Mouse (Mus musculus) heart, postnatal 0 days (tissue): Measurements from ENCODE around the gene Nrxn2. TPM values are rescaled to one million over a fixed set of nuclear protein-coding genes. Genes with fewer than 3 reads are reported as not detected.

ENCODE experiments used
- ATAC-seq: fragments of 200-750 bp; cut with Nextera tagmentation; 2 replicates; pipeline ENCODE4 v1.8.0; 2017; ENCODE audit warnings: low read depth, moderate number of reproducible peaks, moderate library complexity; ENCODE audit not compliant: insufficient read depth
- DNase-seq: peaks from one replicate; pipeline ENCODE4 v3.0.0-alpha.2; 2016; ENCODE audit warnings: low spot score
- H3K27ac ChIP-seq: fragments of 300-500 bp; sonication (generic); 2 replicates; pipeline ENCODE4 v1.5.1; 2014; ENCODE audit warnings: low read depth, mild to moderate bottlenecking
- H3K27me3 ChIP-seq: fragments of 300-500 bp; sonication (generic); 2 replicates; pipeline ENCODE4 v1.6.1; 2014; ENCODE audit warnings: low read length, mixed read lengths; ENCODE audit not compliant: control insufficient read depth, insufficient read depth
- H3K36me3 ChIP-seq: fragments of 300-500 bp; sonication (generic); replicated peaks from 2 replicates; pipeline ENCODE4 v1.6.1; 2014; ENCODE audit warnings: low read length, mixed read lengths; ENCODE audit not compliant: control insufficient read depth, insufficient read depth
- H3K4me1 ChIP-seq: fragments of 300-500 bp; sonication (generic); 2 replicates; pipeline ENCODE4 v1.6.1; 2014; ENCODE audit warnings: antibody characterized with exemption; ENCODE audit not compliant: control insufficient read depth, insufficient read depth
- H3K4me2 ChIP-seq: fragments of 300-500 bp; sonication (generic); 2 replicates; pipeline ENCODE4 v1.6.1; 2014; ENCODE audit warnings: low read depth, mild to moderate bottlenecking, low read length, moderate library complexity
- H3K4me3 ChIP-seq: fragments of 300-500 bp; sonication (generic); 2 replicates; pipeline ENCODE4 v1.5.1; 2014; ENCODE audit warnings: low read depth, low read length
- H3K9ac ChIP-seq: fragments of 300-500 bp; sonication (generic); replicated peaks from 2 replicates; pipeline ENCODE4 v1.6.1; 2014; ENCODE audit warnings: low read depth, low read length, mixed read lengths
- H3K9me3 ChIP-seq: fragments of 300-500 bp; sonication (generic); replicated peaks from 2 replicates; pipeline ENCODE4 v1.6.1; 2016; ENCODE audit warnings: low read length; ENCODE audit not compliant: control insufficient read depth
- CTCF ChIP-seq: IDR thresholded peaks from 2 replicates; pipeline ENCODE4 v1.5.1; 2016; ENCODE audit warnings: antibody characterized with exemption, control low read depth, low read depth
- EP300 ChIP-seq: IDR thresholded peaks from 2 replicates; pipeline ENCODE4 v1.6.1; 2016; ENCODE audit warnings: antibody characterized with exemption, low read depth
- WGBS: fragments of 180-500 bp; shearing (Covaris S2); extraction: QIAGEN DNeasy Blood & Tissue Kit; methylation state at CpG from one replicate; pipeline ENCODE4 v1.1.7; 2014; 5-methylcytosine and 5-hydroxymethylcytosine counted together
- polyA plus RNA-seq: library from polyadenylated mRNA; unstranded; fragments of >200 nt; fragmentation: Nextera tagmentation; extraction: Ambion mirVana; gene quantifications from 2 replicates; pipeline ENCODE4 v1.2.1, GENCODE M21; 2015
- total RNA-seq: library from RNA; depleted of rRNA; stranded (reverse); fragments of >200 nt; gene quantifications from 2 replicates; pipeline ENCODE4 v1.2.3, GENCODE M21; 2014; ENCODE audit warnings: low replicate concordance

Nrxn2 gene
- total and polyA plus RNA-seq, 2 experiments from 2014 or later: 0.68 TPM; not detected in 1

- TF ChIP-seq EP300 (no peak), CTCF (no peak)
- H3K4me3 ChIP-seq: no peak overlapping the region
- H3K9ac ChIP-seq: no peak overlapping the region
- no peak overlapping the region for H3K4me2 ChIP-seq
- H3K27me3 ChIP-seq: no peaks in the 10 kb centered on the region; the same call in 1 of the 2 replicates
- no peak for DNase-seq
- no peaks in the 10 kb centered on the region; the same call in 1 of the 2 replicates for H3K4me1 ChIP-seq
- no peak for ATAC-seq
- H3K36me3 ChIP-seq: no peaks in the 10 kb centered on the region
- WGBS: 55% methylated on average over 16 of the region's 16 CpGs
- no peak overlapping the region for H3K27ac ChIP-seq
- H3K9me3 ChIP-seq: no peaks in the 10 kb centered on the region
These were observed 130.2 kb downstream of the Nrxn2 start for GRCm38 (mm10) chr19:6548431-6549410.

- H3K4me2 ChIP-seq: no peak overlapping the region
- no peak for TF ChIP-seq CTCF
- no peak for TF ChIP-seq EP300
- H3K4me3 ChIP-seq: no peak overlapping the region
- H3K27me3 ChIP-seq: no peaks in the 10 kb centered on the region; the same call in 1 of the 2 replicates
- H3K9ac ChIP-seq: no peak overlapping the region
- H3K36me3 ChIP-seq: no peaks in the 10 kb centered on the region
- no peak overlapping the region for H3K27ac ChIP-seq
- H3K4me1 ChIP-seq: no peaks in the 10 kb centered on the region; the same call in 1 of the 2 replicates
- 80% methylated on average over 11 of the region's 11 CpGs for WGBS
- no peak for DNase-seq
- no peaks in the 10 kb centered on the region for H3K9me3 ChIP-seq
- no peak for ATAC-seq
These were observed 131.0 kb downstream of the Nrxn2 start for GRCm38 (mm10) chr19:6549566-6549965.

DNA sequence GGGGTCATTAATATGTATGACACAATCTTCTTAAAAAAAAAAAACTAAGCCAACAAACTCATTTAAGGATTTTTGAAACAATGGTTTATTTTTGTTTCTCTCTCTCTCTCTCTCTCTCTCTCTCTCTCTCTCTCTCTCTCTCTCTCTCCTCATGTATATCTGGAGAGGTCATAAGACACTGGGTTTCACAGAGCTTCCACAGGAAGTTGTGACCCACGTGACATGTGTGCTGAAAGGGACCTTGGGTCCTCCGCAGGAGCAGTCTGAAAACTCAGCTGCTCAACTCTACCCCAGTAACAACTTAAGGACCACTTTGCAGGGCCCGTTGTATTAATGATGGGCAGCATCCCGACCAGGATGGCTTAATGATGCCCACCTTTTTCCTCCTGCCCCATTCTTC lies 132.7 kb downstream of the Nrxn2 start:
- TF ChIP-seq CTCF (no peak), EP300 (no peak)
- H3K9ac ChIP-seq: no peak overlapping the region
- no peaks in the 10 kb centered on the region for H3K36me3 ChIP-seq
- H3K4me1 ChIP-seq: no peaks in the 10 kb centered on the region; the same call in 1 of the 2 replicates
- no peaks in the 10 kb centered on the region for H3K9me3 ChIP-seq
- WGBS: 54% methylated on average over 4 of the region's 4 CpGs
- no peak for DNase-seq
- no peak overlapping the region for H3K4me2 ChIP-seq
- no peaks in the 10 kb centered on the region; the same call in 1 of the 2 replicates for H3K27me3 ChIP-seq
- no peak overlapping the region for H3K27ac ChIP-seq
- H3K4me3 ChIP-seq: no peak overlapping the region
- no peak for ATAC-seq

GRCm38 (mm10) chr19:6552302-6553028 lies 133.9 kb downstream of the Nrxn2 start:
- no peaks in the 10 kb centered on the region for H3K9me3 ChIP-seq
- H3K36me3 ChIP-seq: no peaks in the 10 kb centered on the region
- H3K4me1 ChIP-seq: no peaks in the 10 kb centered on the region; the same call in 1 of the 2 replicates
- H3K4me3 ChIP-seq: no peak overlapping the region
- H3K4me2 ChIP-seq: no peak overlapping the region
- no peak for TF ChIP-seq EP300
- peak; percentile 35 for TF ChIP-seq CTCF
- DNase-seq (no peak), ATAC-seq (no peak)
- no peaks in the 10 kb centered on the region; the same call in 1 of the 2 replicates for H3K27me3 ChIP-seq
- no peak overlapping the region for H3K9ac ChIP-seq
- no peak overlapping the region for H3K27ac ChIP-seq
- 78% methylated on average over 4 of the region's 4 CpGs for WGBS

- Histone ChIP-seq H3K4me1 (no peaks in the 10 kb centered on the region; the same call in 1 of the 2 replicates), H3K9me3 (no peaks in the 10 kb centered on the region), H3K4me2 (no peak overlapping the region), H3K27ac (no peak overlapping the region), H3K36me3 (no peaks in the 10 kb centered on the region), H3K4me3 (no peak overlapping the region), H3K27me3 (no peaks in the 10 kb centered on the region), H3K9ac (no peak overlapping the region)
- TF ChIP-seq EP300: no peak
- TF ChIP-seq CTCF: no peak
- ATAC-seq (no peak), DNase-seq (no peak)
- 59% methylated on average over 5 of the region's 5 CpGs for WGBS
These were observed 134.6 kb downstream of the Nrxn2 start for GRCm38 (mm10) chr19:6553174-6553573.
